Mouse (Mus musculus) bone marrow macrophage, adult 2 months (primary cell): ENCODE measurements around the gene Dlg1.

Experiments
- CTCF ChIP-seq: IDR thresholded peaks from 2 replicates; pipeline ENCODE4 v1.5.1; 2012; ENCODE audit warnings: low read depth, mild to moderate bottlenecking, low read length, moderate library complexity
- POLR2A ChIP-seq: IDR thresholded peaks from 2 replicates; pipeline ENCODE4 v1.6.1; 2012; ENCODE audit warnings: mild to moderate bottlenecking, low read depth, low read length, borderline replicate concordance

DNA sequence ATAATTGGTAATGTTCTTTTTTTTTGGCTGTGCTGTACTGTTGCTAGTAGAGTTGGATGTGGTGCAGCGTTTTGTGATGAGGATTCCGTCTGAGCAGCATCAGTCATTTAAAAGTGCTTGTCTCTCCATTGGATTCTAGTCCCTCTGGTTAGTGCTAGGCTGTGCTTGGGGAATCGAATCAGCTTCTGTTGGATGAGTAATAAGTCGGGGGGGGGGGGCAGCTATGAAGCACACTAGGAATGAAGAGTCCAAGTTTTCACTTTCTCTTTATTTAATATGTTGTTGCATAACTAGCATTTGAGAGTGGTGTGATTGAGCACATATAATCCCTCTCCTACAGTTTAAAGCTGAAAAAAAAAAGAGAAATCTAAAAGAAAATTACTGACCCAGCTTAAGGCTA is 21.5 kb downstream of the Dlg1 start:
- TF ChIP-seq CTCF (no peak), POLR2A (no peak)
